Mouse (Mus musculus) C2C12 (cell line): Measurements from ENCODE around the gene Ccn2.

Source experiments
- CEBPB ChIP-seq: IDR thresholded peaks from one replicate; pipeline ENCODE4 v1.6.1; 2011; ENCODE audit warnings: low read depth, mild to moderate bottlenecking, control low read depth, moderate library complexity
- CTCF ChIP-seq: IDR thresholded peaks from one replicate; pipeline ENCODE4 v1.5.1; 2011; ENCODE audit not compliant: control insufficient read depth, insufficient read depth, insufficient read length
- FOSL1 ChIP-seq: IDR thresholded peaks from one replicate; pipeline ENCODE4 v1.8.0; 2011; ENCODE audit warnings: mild to moderate bottlenecking, low read length; ENCODE audit not compliant: poor library complexity, insufficient read depth, severe bottlenecking
- MAX ChIP-seq: IDR thresholded peaks from one replicate; pipeline ENCODE4 v1.6.1; 2011; ENCODE audit warnings: mild to moderate bottlenecking, control low read depth
- MYOD1 ChIP-seq: IDR thresholded peaks from one replicate; pipeline ENCODE4 v1.6.1; 2011; ENCODE audit warnings: low read depth; ENCODE audit not compliant: control insufficient read depth, insufficient read length
- MYOG ChIP-seq: IDR thresholded peaks from one replicate; pipeline ENCODE4 v1.6.1; 2011; ENCODE audit not compliant: control insufficient read depth, insufficient read length; ENCODE audit errors: extremely low read depth
- USF1 ChIP-seq: IDR thresholded peaks from one replicate; pipeline ENCODE4 v1.6.1; 2011; ENCODE audit warnings: low read depth, mild to moderate bottlenecking, control low read depth, moderate library complexity

DNA sequence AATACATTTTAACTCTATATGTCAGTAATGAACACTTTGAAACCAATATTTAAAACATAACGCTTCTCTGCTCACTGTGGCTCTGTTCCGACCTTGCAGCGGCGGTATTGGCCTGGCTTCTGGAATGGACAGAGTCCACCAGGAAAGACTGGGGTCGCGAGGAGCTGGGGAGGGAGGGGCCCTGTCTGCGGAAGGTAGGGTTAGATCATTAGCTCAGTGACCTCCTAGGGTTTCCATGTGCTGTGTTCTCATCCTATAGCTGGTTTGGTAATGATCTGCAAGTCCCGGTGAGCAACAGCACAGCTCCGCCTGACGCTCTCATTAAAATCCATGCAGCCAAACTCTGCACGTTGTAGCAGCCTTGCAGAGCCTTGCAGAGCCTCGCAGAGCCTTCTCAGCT is 32.0 kb downstream of the Ccn2 start:
- TF ChIP-seq CTCF, result no peak
- TF ChIP-seq USF1, result no peak
- no peak for TF ChIP-seq MAX
- no peak for TF ChIP-seq MYOD1
- no peak for TF ChIP-seq MYOG
- TF ChIP-seq CEBPB, result no peak
- no peak for TF ChIP-seq FOSL1
